Mouse (Mus musculus): Measurements from ENCODE around the gene Eif5a. TPM values are rescaled to one million over a fixed set of nuclear protein-coding genes. Genes with fewer than 3 reads are reported as not detected.

Gene Eif5a
- polyA plus RNA-seq, 1 experiment = 1,243 TPM

DNA sequence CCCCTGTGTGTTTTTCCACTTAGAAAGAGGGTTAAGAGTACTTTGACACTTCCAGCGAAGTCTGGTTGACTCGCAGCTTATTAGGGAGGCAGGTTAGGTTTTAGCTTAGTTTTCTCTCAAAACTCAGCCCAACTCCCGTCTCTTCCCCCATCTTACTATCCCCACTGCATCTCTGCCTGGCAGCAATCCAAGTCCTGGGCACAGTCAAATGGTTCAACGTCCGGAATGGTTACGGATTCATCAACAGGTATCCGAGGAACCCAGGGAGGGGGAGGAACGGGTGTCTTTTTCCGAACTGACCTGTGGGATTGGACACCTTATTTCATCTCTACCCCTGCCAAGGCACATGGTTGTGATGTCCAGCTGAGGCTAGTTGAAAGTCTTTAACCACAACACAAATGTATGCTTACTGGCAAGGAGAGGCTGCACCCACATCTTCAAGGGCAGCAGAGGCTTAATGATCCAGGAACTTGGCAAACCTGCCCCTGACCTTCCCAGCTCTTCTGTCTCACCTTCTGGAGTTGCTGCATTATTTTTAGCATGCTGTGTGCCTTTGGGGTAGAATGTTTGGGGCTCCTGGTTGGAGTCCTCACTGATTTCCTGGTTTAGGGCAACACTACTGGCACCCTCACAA, 15.1 kb upstream of the Eif5a start:
- Histone ChIP-seq H3ac (ENCODE audit: control insufficient read depth, insufficient read length) (no peak overlapping the region), H3K4me3 (no peak overlapping the region), H3K4me2 (ENCODE audit: low read depth) (no peak overlapping the region), H3K79me2 (ENCODE audit: control insufficient read depth, insufficient read depth) (no peaks in the 10 kb centered on the region), H3K27me3 (ENCODE audit: control insufficient read depth, insufficient read depth, insufficient read length) (peaks cover 48% of the 10 kb centered on the region), H3K36me3 (ENCODE audit: control insufficient read depth, insufficient read depth) (no peaks in the 10 kb centered on the region)
- TF ChIP-seq TCF3 (IDR thresholded peaks at IDR 0.05; ENCODE audit: insufficient read length, low read depth) (no peak), TCF12 (IDR thresholded peaks at IDR 0.05; ENCODE audit: insufficient read depth, poor library complexity, severe bottlenecking) (no peak), USF1 (IDR thresholded peaks at IDR 0.05; ENCODE audit: low read depth) (no peak), E2F4 (IDR thresholded peaks at IDR 0.05; ENCODE audit: insufficient read depth) (no peak), POLR2A (IDR thresholded peaks at IDR 0.05; ENCODE audit: insufficient read length, low read depth) (no peak), REST (IDR thresholded peaks at IDR 0.05; ENCODE audit: insufficient read depth, insufficient read length) (no peak), CEBPB (IDR thresholded peaks at IDR 0.05; ENCODE audit: insufficient read depth, poor library complexity, severe bottlenecking) (no peak), POLR2AphosphoS2 (IDR thresholded peaks at IDR 0.05; ENCODE audit: insufficient read length, low read depth) (no peak)

DNA sequence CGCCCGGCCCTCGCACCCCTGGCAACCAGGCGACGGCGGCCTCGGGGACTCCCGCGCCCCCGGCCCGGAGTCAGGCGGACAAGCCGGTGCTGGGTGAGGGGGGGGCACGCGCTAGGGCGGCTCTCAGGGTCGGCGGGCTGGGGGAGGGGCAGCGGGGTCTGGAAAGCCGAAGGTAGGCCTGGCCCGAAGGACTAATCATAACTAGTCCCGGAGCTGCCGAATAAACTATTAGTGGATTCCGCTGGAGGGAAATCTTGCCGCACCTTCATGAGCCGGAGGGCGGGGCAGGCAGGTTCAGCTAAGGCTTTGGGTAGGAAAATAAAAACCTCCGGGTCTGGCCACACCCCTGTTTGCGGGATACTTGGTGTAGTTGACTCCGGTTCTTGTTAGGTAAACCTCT, 14.4 kb upstream of the Eif5a start:
- Histone ChIP-seq H3K36me3 (ENCODE audit: control insufficient read depth, insufficient read depth) (no peaks in the 10 kb centered on the region), H3K4me2 (ENCODE audit: low read depth) (no peak overlapping the region), H3ac (ENCODE audit: control insufficient read depth, insufficient read length) (no peak overlapping the region), H3K27me3 (ENCODE audit: control insufficient read depth, insufficient read depth, insufficient read length) (peaks cover 48% of the 10 kb centered on the region), H3K79me2 (ENCODE audit: control insufficient read depth, insufficient read depth) (no peaks in the 10 kb centered on the region), H3K4me3 (no peak overlapping the region)
- TF ChIP-seq MYOD1 (IDR thresholded peaks at IDR 0.05; ENCODE audit: control insufficient read depth in 1 of 3, insufficient read length in 2 of 3, low read depth in 2 of 3) = no peak
- TF ChIP-seq MAX (IDR thresholded peaks at IDR 0.05; ENCODE audit: low read depth) = no peak
- TF ChIP-seq MYOG (IDR thresholded peaks at IDR 0.05; ENCODE audit: control insufficient read depth in 1 of 3, insufficient read depth in 1 of 3, insufficient read length in 2 of 3, low read depth in 2 of 3) = no peak
- no peak for TF ChIP-seq POLR2A (IDR thresholded peaks at IDR 0.05; ENCODE audit: insufficient read length, low read depth)
- TF ChIP-seq TCF12 (IDR thresholded peaks at IDR 0.05; ENCODE audit: insufficient read depth, poor library complexity, severe bottlenecking) = no peak
- TF ChIP-seq POLR2AphosphoS2 (IDR thresholded peaks at IDR 0.05; ENCODE audit: insufficient read length, low read depth) = no peak
- no peak for TF ChIP-seq TCF3 (IDR thresholded peaks at IDR 0.05; ENCODE audit: insufficient read length, low read depth)
- no peak for TF ChIP-seq USF1 (IDR thresholded peaks at IDR 0.05; ENCODE audit: low read depth)
- TF ChIP-seq REST (IDR thresholded peaks at IDR 0.05; ENCODE audit: insufficient read depth, insufficient read length) = no peak
- TF ChIP-seq SRF (IDR thresholded peaks at IDR 0.05; ENCODE audit: control insufficient read depth, insufficient read length, low read depth) = no peak
- no peak for TF ChIP-seq E2F4 (IDR thresholded peaks at IDR 0.05; ENCODE audit: insufficient read depth)
- TF ChIP-seq CEBPB (IDR thresholded peaks at IDR 0.05; ENCODE audit: insufficient read depth, poor library complexity, severe bottlenecking) = no peak

GRCm38 (mm10) chr11:69935137-69935879, 13.6 kb upstream of the Eif5a start, which contains the start of gene Ybx2:
Gene Ybx2, plus strand, starts transcription at chr11:69935796.
- peaks cover 44% of the 10 kb centered on the region for H3K27me3 ChIP-seq (ENCODE audit: control insufficient read depth, insufficient read depth, insufficient read length)
- H3K79me2 ChIP-seq (ENCODE audit: control insufficient read depth, insufficient read depth) = no peaks in the 10 kb centered on the region
- peak within 1 kb of the TSS; percentile 6 for H3ac ChIP-seq (ENCODE audit: control insufficient read depth, insufficient read length)
- H3K4me3 ChIP-seq = no peak within 1 kb of the TSS
- TF ChIP-seq REST (IDR thresholded peaks at IDR 0.05; ENCODE audit: insufficient read depth, insufficient read length) (no peak), USF1 (IDR thresholded peaks at IDR 0.05; ENCODE audit: low read depth) (peak; percentile 88), E2F4 (IDR thresholded peaks at IDR 0.05; ENCODE audit: insufficient read depth) (peak; percentile 90)
- H3K36me3 ChIP-seq (ENCODE audit: control insufficient read depth, insufficient read depth) = no peaks in the 10 kb centered on the region
- peak within 1 kb of the TSS; percentile 90 for H3K4me2 ChIP-seq (ENCODE audit: low read depth)

- Histone ChIP-seq H3K27me3 (ENCODE audit: control insufficient read depth, insufficient read depth, insufficient read length) (peaks cover 41% of the 10 kb centered on the region), H3K36me3 (ENCODE audit: control insufficient read depth, insufficient read depth) (no peaks in the 10 kb centered on the region), H3K4me3 (no peak overlapping the region), H3K4me2 (ENCODE audit: low read depth) (peak overlapping the region; percentile 90), H3ac (ENCODE audit: control insufficient read depth, insufficient read length) (no peak overlapping the region), H3K79me2 (ENCODE audit: control insufficient read depth, insufficient read depth) (no peaks in the 10 kb centered on the region)
- TF ChIP-seq MAX (IDR thresholded peaks at IDR 0.05; ENCODE audit: low read depth) (no peak), SRF (IDR thresholded peaks at IDR 0.05; ENCODE audit: control insufficient read depth, insufficient read length, low read depth) (no peak), MYOG (IDR thresholded peaks at IDR 0.05; ENCODE audit: control insufficient read depth in 1 of 3, insufficient read depth in 1 of 3, insufficient read length in 2 of 3, low read depth in 2 of 3) (no peak), REST (IDR thresholded peaks at IDR 0.05; ENCODE audit: insufficient read depth, insufficient read length) (no peak), MYOD1 (IDR thresholded peaks at IDR 0.05; ENCODE audit: control insufficient read depth in 1 of 3, insufficient read length in 2 of 3, low read depth in 2 of 3) (no peak), POLR2A (IDR thresholded peaks at IDR 0.05; ENCODE audit: insufficient read length, low read depth) (no peak), TCF12 (IDR thresholded peaks at IDR 0.05; ENCODE audit: insufficient read depth, poor library complexity, severe bottlenecking) (no peak), CEBPB (IDR thresholded peaks at IDR 0.05; ENCODE audit: insufficient read depth, poor library complexity, severe bottlenecking) (no peak), E2F4 (IDR thresholded peaks at IDR 0.05; ENCODE audit: insufficient read depth) (no peak), POLR2AphosphoS2 (IDR thresholded peaks at IDR 0.05; ENCODE audit: insufficient read length, low read depth) (no peak), TCF3 (IDR thresholded peaks at IDR 0.05; ENCODE audit: insufficient read length, low read depth) (no peak), USF1 (IDR thresholded peaks at IDR 0.05; ENCODE audit: low read depth) (no peak)
These were observed 12.9 kb upstream of the Eif5a start for GRCm38 (mm10) chr11:69934681-69935080.

All from myocyte (in vitro differentiated cells).